Mouse (Mus musculus): ENCODE measurements around the gene Cplx1.

DNA sequence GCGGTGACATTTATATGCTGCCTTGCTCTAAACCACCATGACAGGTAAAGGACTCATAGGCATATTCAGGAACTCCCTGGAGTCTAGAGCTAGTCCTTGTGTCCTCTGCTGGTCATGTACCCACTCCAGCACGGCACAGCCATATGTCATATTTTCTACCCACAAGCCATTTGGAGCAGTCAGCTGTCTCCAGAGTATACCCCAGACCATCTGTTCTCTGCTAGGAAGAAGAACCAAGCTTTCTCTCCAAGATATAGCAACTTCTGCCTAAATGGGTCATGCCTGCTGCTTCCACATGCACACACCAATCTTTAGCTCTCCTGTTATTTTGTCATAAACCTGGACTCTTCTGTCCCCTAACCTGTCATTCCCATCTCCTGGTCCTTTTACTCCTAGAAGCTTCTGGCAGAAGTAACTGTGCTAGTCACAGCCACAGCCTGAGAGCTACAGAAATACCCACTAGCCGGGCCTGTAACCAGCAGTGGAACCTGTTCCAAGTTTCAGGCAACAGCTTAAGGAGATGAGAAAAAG is 31.6 kb upstream of the Cplx1 start:
- no peak for TF ChIP-seq CTCF (IDR thresholded peaks at IDR 0.05; ENCODE audit: low read depth, low read length)
- TF ChIP-seq POLR2A (IDR thresholded peaks at IDR 0.05; ENCODE audit: insufficient read depth, low read length), result no peak
- TF ChIP-seq EP300 (IDR thresholded peaks at IDR 0.05; ENCODE audit: insufficient read depth, low read depth, low read length), result no peak
